Mouse (Mus musculus) T-helper 1 cell (primary cell): Measurements from ENCODE around the gene Thap3.

Source experiments
- in situ Hi-C: fragments of 300-600 bp; cut with MboI, MseI; formaldehyde crosslinking; loops from one replicate; pipeline ENCODE4 v1.15.1; 2025; ENCODE audit warnings: high pct_unique_total_duplicates

Gene Thap3

GRCm38 (mm10) chr4:151985886-151986285 is 2.9 kb downstream of the Thap3 start:
- in situ Hi-C loops = no loop called here

GRCm38 (mm10) chr4:151983560-151983959 is 5.2 kb downstream of the Thap3 start:
- in situ Hi-C loops = loop anchor here (5.0 kb wide), 1 partner anchor 44 kb away; the partner anchor contains the start of gene Zbtb48

GRCm38 (mm10) chr4:151983043-151983442 is 5.8 kb downstream of the Thap3 start:
- in situ Hi-C loops = loop anchor here (5.0 kb wide), 1 partner anchor 44 kb away; the partner anchor contains the start of gene Zbtb48

GRCm38 (mm10) chr4:151981363-151981762 is 7.4 kb downstream of the Thap3 start:
- in situ Hi-C loops = loop anchor here (5.0 kb wide), 1 partner anchor 46 kb away; the partner anchor contains the start of gene Zbtb48

GRCm38 (mm10) chr4:151980699-151981098 is 8.1 kb downstream of the Thap3 start:
- in situ Hi-C loops = loop anchor here (5.0 kb wide), 1 partner anchor 47 kb away; the partner anchor contains the start of gene Zbtb48

GRCm38 (mm10) chr4:151977748-151978147 is 11.0 kb downstream of the Thap3 start:
- in situ Hi-C loops = no loop called here

- in situ Hi-C loops = no loop called here
Measured at GRCm38 (mm10) chr4:151975441-151975840, 13.4 kb downstream of the Thap3 start.

GRCm38 (mm10) chr4:151972221-151972967 is 16.4 kb downstream of the Thap3 start:
- in situ Hi-C loops = no loop called here

- in situ Hi-C loops = no loop called here
Measured at GRCm38 (mm10) chr4:151968204-151968921, 20.4 kb downstream of the Thap3 start.

- in situ Hi-C loops = no loop called here
Measured at GRCm38 (mm10) chr4:151962817-151963216, 26.0 kb downstream of the Thap3 start.

GRCm38 (mm10) chr4:151960513-151960854 is 28.3 kb downstream of the Thap3 start:
- in situ Hi-C loops = no loop called here

- in situ Hi-C loops = no loop called here
Measured at GRCm38 (mm10) chr4:151959849-151960512, 28.8 kb downstream of the Thap3 start.

- in situ Hi-C loops = no loop called here
Measured at GRCm38 (mm10) chr4:151957584-151958315, 31.0 kb downstream of the Thap3 start.

- in situ Hi-C loops = no loop called here
Measured at GRCm38 (mm10) chr4:151955791-151956190, 33.0 kb downstream of the Thap3 start.

- in situ Hi-C loops = no loop called here
Measured at GRCm38 (mm10) chr4:151953209-151953608, 35.6 kb downstream of the Thap3 start.

- in situ Hi-C loops = no loop called here
Measured at GRCm38 (mm10) chr4:151948497-151949471, 40.0 kb downstream of the Thap3 start.

- in situ Hi-C loops = no loop called here
Measured at GRCm38 (mm10) chr4:151946211-151946610, 42.6 kb downstream of the Thap3 start.

- in situ Hi-C loops = loop anchor here (5.0 kb wide), 1 partner anchor 94 kb away; no protein-coding TSS in a partner anchor
Measured at GRCm38 (mm10) chr4:151938089-151938488, 50.7 kb downstream of the Thap3 start.

GRCm38 (mm10) chr4:151937441-151937840 is 51.4 kb downstream of the Thap3 start:
- in situ Hi-C loops = loop anchor here (5.0 kb wide), 1 partner anchor 95 kb away; no protein-coding TSS in a partner anchor

GRCm38 (mm10) chr4:151934215-151934572 is 54.6 kb downstream of the Thap3 start:
- in situ Hi-C loops = no loop called here
